Mouse (Mus musculus) central nervous system, embryonic 11.5 days (tissue): ENCODE measurements around the gene Adora1. TPM values are rescaled to one million over a fixed set of nuclear protein-coding genes. Genes with fewer than 3 reads are reported as not detected.

Source experiments
- polyA plus RNA-seq: library from polyadenylated mRNA; depleted of rRNA; stranded (reverse); fragments of >200 nt; gene quantifications from 2 replicates; pipeline ENCODE4 v1.2.3, GENCODE M21; 2012; rRNA removed

The Adora1 gene
- 0.53 and 1.7 TPM in 2 replicates for polyA plus RNA-seq

DNA sequence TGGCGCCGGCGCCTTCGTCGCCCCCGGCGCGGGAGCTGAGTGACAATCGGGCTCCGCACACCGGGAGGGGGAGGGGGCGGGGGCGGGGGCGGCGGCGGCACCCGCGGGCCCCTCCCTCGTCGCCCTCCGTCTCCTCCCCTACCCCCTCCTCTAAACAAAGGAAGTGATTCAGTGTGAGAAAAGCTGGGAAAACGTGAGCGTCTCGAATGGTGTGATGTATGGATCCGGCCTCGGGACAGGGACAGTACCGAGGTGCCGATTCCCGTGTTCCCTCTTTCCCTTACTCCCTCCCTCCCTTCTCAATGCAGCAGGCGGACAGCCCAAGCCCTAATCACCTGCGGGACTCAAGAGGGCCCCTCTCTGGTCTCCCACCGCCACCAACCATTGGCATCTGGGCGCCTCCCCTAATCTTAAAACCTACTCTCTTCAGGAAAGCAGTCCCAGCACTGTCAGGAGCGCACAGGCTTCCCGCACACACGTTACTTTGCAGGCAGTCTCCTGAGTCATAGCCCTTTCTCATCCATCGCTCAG is at the start of gene Adora1:
Gene Adora1 (minus strand): TSS at position 41 of the 531 bp plus-strand sequence.

DNA sequence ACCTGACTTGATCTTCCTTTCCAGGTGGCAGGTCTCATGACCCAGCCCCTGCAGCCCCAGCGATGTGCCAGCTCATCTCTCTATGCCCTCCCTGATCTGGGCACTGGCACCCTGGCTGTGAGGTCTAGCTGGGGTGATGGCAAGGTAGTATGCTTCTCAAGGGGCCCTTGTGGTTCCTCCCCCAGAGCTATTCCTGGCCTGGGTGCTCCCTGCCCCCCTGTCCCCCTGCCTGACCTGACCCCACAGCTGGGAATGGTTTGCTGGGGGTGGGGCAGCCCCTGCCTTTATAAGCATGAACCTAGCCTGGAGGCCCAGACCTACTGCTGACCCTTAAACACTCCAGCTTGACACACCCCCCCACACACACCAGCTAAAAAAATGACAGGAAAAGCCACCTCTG is 42.1 kb downstream of the Adora1 start, which contains the start of gene Mybph:
Gene Mybph (plus strand): TSS at position 323 of the 400 bp plus-strand sequence.

DNA sequence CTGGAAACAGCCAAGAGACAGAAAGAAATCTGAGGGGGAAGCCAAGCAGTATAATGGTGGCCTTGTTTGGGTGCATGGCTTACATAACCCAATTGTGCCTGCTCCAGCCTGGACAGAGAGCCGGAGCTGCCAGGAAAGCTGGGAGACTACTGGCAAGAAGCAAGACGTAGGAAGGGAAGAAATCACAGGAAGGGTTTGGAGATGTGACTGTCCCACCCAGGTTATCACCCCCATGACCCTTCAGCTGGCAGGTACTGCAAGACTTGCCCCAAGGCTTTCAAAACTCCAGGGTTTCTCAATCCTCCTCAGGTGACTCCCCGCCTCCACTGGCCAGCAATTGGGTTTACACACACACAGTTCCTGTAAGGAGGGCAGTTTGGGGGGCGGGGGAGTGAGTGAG is 53.2 kb downstream of the Adora1 start, which contains the start of gene Chil1:
Gene Chil1 (plus strand): TSS at position 152 of the 400 bp plus-strand sequence.

Other genes with a start within 250 kb of the Adora1 start
- 4.2 and 8.5 TPM in 2 replicates for gene Fmod, start 198.2 kb downstream of the Adora1 start, polyA plus RNA-seq
- gene Btg2, start 156.3 kb downstream of the Adora1 start, polyA plus RNA-seq = 53.6 and 74.4 TPM in 2 replicates
- gene Chit1, start 124.2 kb downstream of the Adora1 start, polyA plus RNA-seq = 0.06 and 0.09 TPM in 2 replicates
- 1.2 and 1.3 TPM in 2 replicates for gene Chil1, start 53.3 kb downstream of the Adora1 start, polyA plus RNA-seq
- gene Mybph, start 42.0 kb downstream of the Adora1 start, polyA plus RNA-seq = 0.10 and 9.1 TPM in 2 replicates
- gene Myog, start 54.6 kb upstream of the Adora1 start, polyA plus RNA-seq = 0.46 and 40.7 TPM in 2 replicates
- gene Ppfia4, start 97.5 kb upstream of the Adora1 start, polyA plus RNA-seq = 6.8 and 11.6 TPM in 2 replicates
- gene Tmem183a, start 126.5 kb upstream of the Adora1 start, polyA plus RNA-seq = 96.1 and 114 TPM in 2 replicates
- gene 4933406M09Rik, start 150.5 kb upstream of the Adora1 start, polyA plus RNA-seq = not detected in 2 replicates
- 22.7 and 30.1 TPM in 2 replicates for gene Cyb5r1, start 170.1 kb upstream of the Adora1 start, polyA plus RNA-seq
- 44.2 and 57.9 TPM in 2 replicates for gene Adipor1, start 179.9 kb upstream of the Adora1 start, polyA plus RNA-seq
- 22.9 and 25.2 TPM in 2 replicates for gene Klhl12, start 220.1 kb upstream of the Adora1 start, polyA plus RNA-seq